Mouse (Mus musculus) heart, embryonic 14.5 days (tissue): ENCODE measurements around the gene Th. TPM values are rescaled to one million over a fixed set of nuclear protein-coding genes. Genes with fewer than 3 reads are reported as not detected.
A peak's percentile ranks its signal among the peaks of the same experiment; 100 is the strongest.

Experiments used
- ATAC-seq: fragments of 200-750 bp; cut with Nextera tagmentation; 2 replicates; pipeline ENCODE4 v1.8.0; 2017; ENCODE audit warnings: low read depth, moderate TSS enrichment; ENCODE audit not compliant: insufficient number of reproducible peaks, insufficient read depth, low FRiP score
- H3K27ac ChIP-seq, 2 experiments: fragments of 200-500 bp in 1 of 2; fragments of 300-500 bp in 1 of 2; sonication (generic) in 1 of 2; replicated peaks in 1 of 2; 2 replicates each; pipeline ENCODE4 v1.5.1; 2012 to 2014; ENCODE audit warnings: low read depth in 2 of 2, low read length in 2 of 2, control low read depth in 1 of 2, mild to moderate bottlenecking in 1 of 2, mixed read lengths in 1 of 2; ENCODE audit not compliant: control insufficient read depth in 1 of 2, insufficient read depth in 1 of 2
- H3K27me3 ChIP-seq: fragments of 300-500 bp; sonication (generic); 2 replicates; pipeline ENCODE4 v1.6.1; 2014; ENCODE audit warnings: mild to moderate bottlenecking, low read length, control low read depth; ENCODE audit not compliant: control insufficient read depth, insufficient read depth
- H3K36me3 ChIP-seq: fragments of 300-500 bp; sonication (generic); 2 replicates; pipeline ENCODE4 v1.6.1; 2014; ENCODE audit warnings: mild to moderate bottlenecking, control low read depth, low read length, mixed read lengths; ENCODE audit not compliant: control insufficient read depth, insufficient read depth
- H3K4me1 ChIP-seq, 2 experiments: fragments of 200-500 bp in 1 of 2; fragments of 300-500 bp in 1 of 2; sonication (generic) in 1 of 2; 2 replicates each; pipeline ENCODE4 v1.6.1; 2012 to 2014; ENCODE audit warnings: low read length in 2 of 2, control low read depth in 1 of 2, mixed read lengths in 1 of 2; ENCODE audit not compliant: control insufficient read depth in 2 of 2, insufficient read depth in 2 of 2
- H3K4me2 ChIP-seq: fragments of 300-500 bp; sonication (generic); 2 replicates; pipeline ENCODE4 v1.6.1; 2014; ENCODE audit warnings: mild to moderate bottlenecking, low read length
- H3K4me3 ChIP-seq, 2 experiments: fragments of 200-500 bp in 1 of 2; fragments of 300-500 bp in 1 of 2; sonication (generic) in 1 of 2; 2 replicates each; pipeline ENCODE4 v1.5.1; 2012 to 2014; ENCODE audit warnings: low read length in 2 of 2, mild to moderate bottlenecking in 2 of 2, control low read depth in 1 of 2, low read depth in 1 of 2, moderate library complexity in 1 of 2; ENCODE audit not compliant: control insufficient read depth in 1 of 2, insufficient read depth in 1 of 2
- H3K9ac ChIP-seq: fragments of 300-500 bp; sonication (generic); 2 replicates; pipeline ENCODE4 v1.6.1; 2014; ENCODE audit warnings: mild to moderate bottlenecking, low read length
- H3K9me3 ChIP-seq: fragments of 300-500 bp; sonication (generic); 2 replicates; pipeline ENCODE4 v1.6.1; 2016; ENCODE audit warnings: low read length, control low read depth; ENCODE audit not compliant: control insufficient read depth
- WGBS: fragments of 180-500 bp; shearing (Covaris S2); extraction: QIAGEN DNeasy Blood & Tissue Kit; methylation state at CpG from one replicate; pipeline ENCODE4 v1.1.7; 2014; 5-methylcytosine and 5-hydroxymethylcytosine counted together
- polyA plus RNA-seq: library from polyadenylated mRNA; unstranded; fragments of >200 nt; fragmentation: Nextera tagmentation; extraction: Ambion mirVana; gene quantifications from 2 replicates; pipeline ENCODE4 v1.2.1, GENCODE M21; 2014

The Th gene
- polyA plus RNA-seq, 1 experiment from 2014 or later: 0.57 TPM

DNA sequence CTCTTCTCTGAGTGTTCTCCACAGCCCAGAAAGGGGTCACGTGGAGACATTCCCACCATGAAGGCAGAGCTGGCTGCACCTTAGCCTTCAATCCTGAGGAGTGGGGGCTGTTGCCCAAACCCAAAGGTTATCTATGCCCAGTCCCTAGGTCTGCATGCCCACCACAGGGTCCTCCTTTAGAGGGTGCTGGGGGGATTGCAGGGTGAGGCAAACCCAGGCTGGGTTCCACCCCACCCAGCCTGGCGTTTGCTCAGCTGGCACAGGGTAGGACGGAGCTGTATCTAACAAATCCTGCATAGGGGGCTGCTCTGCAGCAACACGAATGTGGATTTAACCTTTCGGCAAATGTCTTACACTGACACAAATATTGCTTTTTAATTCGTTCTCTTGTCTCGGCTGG is 29.2 kb downstream of the Th start:
- Histone ChIP-seq H3K9ac (no peak overlapping the region), H3K4me1 (peaks cover 4 to 6% of the 10 kb centered on the region in 2 experiments; a peak in 2 of 4 replicates), H3K4me3 (no peak overlapping the region), H3K27me3 (peaks cover 73% of the 10 kb centered on the region), H3K27ac (no peak overlapping the region), H3K9me3 (no peaks in the 10 kb centered on the region), H3K36me3 (no peaks in the 10 kb centered on the region), H3K4me2 (no peak overlapping the region)
- 64% methylated on average over 7 of the region's 7 CpGs for WGBS
- no peak for ATAC-seq

GRCm38 (mm10) chr7:142899872-142900271 is 31.1 kb downstream of the Th start:
- ATAC-seq: no peak
- Histone ChIP-seq H3K4me3 (no peak overlapping the region), H3K36me3 (no peaks in the 10 kb centered on the region), H3K9ac (no peak overlapping the region), H3K27me3 (peaks cover 85% of the 10 kb centered on the region), H3K4me1 (peaks cover 6 to 7% of the 10 kb centered on the region in 2 experiments; a peak in 2 of 4 replicates), H3K27ac (no peak overlapping the region), H3K9me3 (no peaks in the 10 kb centered on the region), H3K4me2 (no peak overlapping the region)
- WGBS: 61% methylated on average over 19 of the region's 19 CpGs

GRCm38 (mm10) chr7:142897471-142897870 is 33.5 kb downstream of the Th start:
- H3K27me3 ChIP-seq: peaks cover 78% of the 10 kb centered on the region
- H3K27ac ChIP-seq: no peak overlapping the region
- peaks cover 14 to 19% of the 10 kb centered on the region in 2 experiments for H3K4me1 ChIP-seq
- ATAC-seq: no peak
- no peak overlapping the region; the same call in 1 of the 2 replicates for H3K4me2 ChIP-seq
- no peak overlapping the region for H3K4me3 ChIP-seq
- no peaks in the 10 kb centered on the region for H3K9me3 ChIP-seq
- no peaks in the 10 kb centered on the region for H3K36me3 ChIP-seq
- WGBS: 34% methylated on average over 1 of the region's 1 CpGs
- H3K9ac ChIP-seq: no peak overlapping the region

GRCm38 (mm10) chr7:142895901-142896665 is 34.8 kb downstream of the Th start:
- Histone ChIP-seq H3K4me1 (peaks cover 14 to 19% of the 10 kb centered on the region in 2 experiments), H3K9me3 (no peaks in the 10 kb centered on the region), H3K4me2 (no peak overlapping the region), H3K9ac (no peak overlapping the region; the same call in 1 of the 2 replicates), H3K4me3 (no peak overlapping the region), H3K27ac (no peak overlapping the region), H3K27me3 (peaks cover 78% of the 10 kb centered on the region), H3K36me3 (no peaks in the 10 kb centered on the region)
- WGBS: 78% methylated on average over 10 of the region's 10 CpGs
- no peak for ATAC-seq

GRCm38 (mm10) chr7:142895223-142895840 is 35.6 kb downstream of the Th start:
- no peak overlapping the region for H3K27ac ChIP-seq
- H3K4me1 ChIP-seq: peaks cover 14 to 19% of the 10 kb centered on the region in 2 experiments
- no peak overlapping the region for H3K4me2 ChIP-seq
- no peak overlapping the region; the same call in 1 of the 2 replicates for H3K9ac ChIP-seq
- H3K36me3 ChIP-seq: no peaks in the 10 kb centered on the region
- H3K4me3 ChIP-seq: no peak overlapping the region
- ATAC-seq: no peak
- peaks cover 79% of the 10 kb centered on the region for H3K27me3 ChIP-seq
- WGBS: 65% methylated on average over 18 of the region's 18 CpGs
- H3K9me3 ChIP-seq: no peaks in the 10 kb centered on the region

- Histone ChIP-seq H3K4me1 (peaks cover 14 to 19% of the 10 kb centered on the region in 2 experiments), H3K27ac (no peak overlapping the region), H3K36me3 (no peaks in the 10 kb centered on the region), H3K27me3 (peaks cover 73% of the 10 kb centered on the region), H3K4me3 (no peak overlapping the region), H3K9me3 (no peaks in the 10 kb centered on the region), H3K4me2 (no peak overlapping the region), H3K9ac (no peak overlapping the region)
- no peak for ATAC-seq
- 3% methylated on average over 3 of the region's 3 CpGs for WGBS
Measured at GRCm38 (mm10) chr7:142894669-142895068, 36.3 kb downstream of the Th start.

GRCm38 (mm10) chr7:142893721-142894639 is 36.9 kb downstream of the Th start:
- peaks cover 14 to 19% of the 10 kb centered on the region in 2 experiments for H3K4me1 ChIP-seq

More at GRCm38 (mm10) chr7:142893721-142894639, 36.9 kb downstream of the Th start:
- no peak overlapping the region for H3K27ac ChIP-seq
- H3K9ac ChIP-seq: no peak overlapping the region
- H3K27me3 ChIP-seq: peaks cover 66% of the 10 kb centered on the region
- H3K4me2 ChIP-seq: no peak overlapping the region
- H3K9me3 ChIP-seq: no peaks in the 10 kb centered on the region
- 43% methylated on average over 12 of the region's 12 CpGs for WGBS
- peak; percentile 36; the same call in 1 of the 2 replicates for ATAC-seq
- H3K4me3 ChIP-seq: no peak overlapping the region
- H3K36me3 ChIP-seq: no peaks in the 10 kb centered on the region
